Mouse (Mus musculus): Measurements from ENCODE around the gene 4933415A04Rik. TPM values are rescaled to one million over a fixed set of nuclear protein-coding genes. Genes with fewer than 3 reads are reported as not detected.
A peak's percentile ranks its signal among the peaks of the same experiment; 100 is the strongest.

4933415A04Rik gene
- total and polyA plus RNA-seq, 3 experiments = not detected

- TF ChIP-seq HCFC1 (IDR thresholded peaks at IDR 0.05; ENCODE audit: low read depth, low read length) (no peak), UBTF (IDR thresholded peaks at IDR 0.05; ENCODE audit: borderline replicate concordance, insufficient read depth, low read depth, low read length) (no peak), USF1 (IDR thresholded peaks at IDR 0.05; ENCODE audit: low read depth, low read length) (no peak), TAL1 (IDR thresholded peaks at IDR 0.05; ENCODE audit: low read length) (no peak), ELF1 (IDR thresholded peaks at IDR 0.05; ENCODE audit: low read depth, low read length) (no peak), MYB (IDR thresholded peaks at IDR 0.05; ENCODE audit: low read depth, low read length) (no peak), ETS1 (IDR thresholded peaks at IDR 0.05; ENCODE audit: low read depth, low read length) (no peak), EP300 (IDR thresholded peaks at IDR 0.05; ENCODE audit: low read depth in 1 of 2, low read length in 2 of 2) (no peak), MAZ (IDR thresholded peaks at IDR 0.05; ENCODE audit: low read depth, low read length) (no peak), ZMIZ1 (IDR thresholded peaks at IDR 0.05; ENCODE audit: low read depth, low read length) (no peak), MXI1 (IDR thresholded peaks at IDR 0.05; ENCODE audit: low read depth, low read length) (no peak), GABPA (IDR thresholded peaks at IDR 0.05; ENCODE audit: low read depth, low read length) (no peak), CHD1 (IDR thresholded peaks at IDR 0.05; ENCODE audit: low read depth, low read length) (no peak), SMC3 (IDR thresholded peaks at IDR 0.05; ENCODE audit: low read depth, low read length) (no peak), RCOR1 (IDR thresholded peaks at IDR 0.05; ENCODE audit: low read depth, low read length) (no peak), USF2 (IDR thresholded peaks at IDR 0.05; ENCODE audit: borderline replicate concordance in 1 of 2, insufficient read depth in 1 of 2, low read depth in 1 of 2, low read length in 2 of 2) (no peak), MAX (IDR thresholded peaks at IDR 0.05; ENCODE audit: low read length) (no peak), CHD2 (IDR thresholded peaks at IDR 0.05; ENCODE audit: low read length) (no peak), MYC (IDR thresholded peaks at IDR 0.05; ENCODE audit: low read depth, low read length) (no peak), KAT2A (conservative IDR thresholded peaks at IDR 0.05; ENCODE audit: low read depth, low read length) (no peak)
- Histone ChIP-seq H3K36me3 (ENCODE audit: control insufficient read depth in 1 of 2, insufficient read depth in 2 of 2, low read length in 2 of 2) (no peaks in the 10 kb centered on the region), H3K9ac (ENCODE audit: control insufficient read depth, low read depth, low read length, poor library complexity, severe bottlenecking) (no peak overlapping the region), H3K27me3 (ENCODE audit: control insufficient read depth in 1 of 2, insufficient read depth in 2 of 2, low read length in 2 of 2) (no peaks in the 10 kb centered on the region; a peak in 2 of 4 replicates), H3K79me2 (ENCODE audit: control insufficient read depth, insufficient read depth, low read length, poor library complexity) (no peaks in the 10 kb centered on the region), H3K27ac (ENCODE audit: control insufficient read depth, low read depth, low read length) (no peak overlapping the region), H3K4me1 (ENCODE audit: control insufficient read depth in 1 of 2, insufficient read depth in 2 of 2, low read length in 2 of 2) (peaks cover 0 to 5% of the 10 kb centered on the region in 2 experiments; a peak in 1 of 4 replicates), H3K4me3 (ENCODE audit: control insufficient read depth in 1 of 2, insufficient read depth in 1 of 2, low read depth in 2 of 2, low read length in 2 of 2) (no peak overlapping the region), H3K9me3 (replicated peaks; ENCODE audit: insufficient read depth, low read length) (no peaks in the 10 kb centered on the region)
- no peak for DNase-seq (ENCODE audit: low read depth, low spot score)
Observed at GRCm38 (mm10) chr11:43631645-43632044, 44.8 kb downstream of the 4933415A04Rik start.

DNA sequence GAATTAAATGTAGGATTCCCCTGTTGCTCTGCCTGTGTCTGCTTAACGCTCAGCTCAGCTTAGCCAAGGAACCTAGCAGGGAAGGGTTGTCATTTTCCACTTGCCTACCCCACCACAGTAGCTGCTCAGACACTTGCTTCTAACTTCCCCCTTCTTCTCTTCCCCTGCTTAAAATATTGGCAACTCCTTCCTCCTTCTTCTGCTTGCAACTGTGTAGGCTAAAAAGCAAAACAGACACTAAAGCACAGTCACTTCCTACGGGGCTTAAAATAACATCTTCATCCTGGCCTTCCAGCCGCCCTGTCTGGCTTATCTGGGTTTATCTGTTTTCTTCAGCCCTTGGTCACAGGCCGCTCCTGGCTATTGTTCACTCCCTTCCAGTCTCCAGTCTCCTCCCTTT, 45.7 kb downstream of the 4933415A04Rik start:
- H3K9me3 ChIP-seq (replicated peaks; ENCODE audit: insufficient read depth, low read length) = no peaks in the 10 kb centered on the region
- no peak overlapping the region for H3K9ac ChIP-seq (ENCODE audit: control insufficient read depth, low read depth, low read length, poor library complexity, severe bottlenecking)
- DNase-seq (ENCODE audit: low read depth, low spot score) = peak; percentile 39
- H3K79me2 ChIP-seq (ENCODE audit: control insufficient read depth, insufficient read depth, low read length, poor library complexity) = no peaks in the 10 kb centered on the region
- TF ChIP-seq MEF2A (IDR thresholded peaks at IDR 0.05; ENCODE audit: extremely low read depth, insufficient replicate concordance, low read depth, low read length, poor library complexity, severe bottlenecking) (no peak), TAL1 (IDR thresholded peaks at IDR 0.05; ENCODE audit: low read length) (peak; percentile 15; the same call in 1 of the 2 replicates)
- no peak overlapping the region for H3K27ac ChIP-seq (ENCODE audit: control insufficient read depth, low read depth, low read length)
- H3K4me3 ChIP-seq (ENCODE audit: control insufficient read depth in 1 of 2, insufficient read depth in 1 of 2, low read depth in 2 of 2, low read length in 2 of 2) = no peak overlapping the region
- H3K4me1 ChIP-seq (ENCODE audit: control insufficient read depth in 1 of 2, insufficient read depth in 2 of 2, low read length in 2 of 2) = peaks cover 0 to 5% of the 10 kb centered on the region in 2 experiments; a peak in 1 of 4 replicates
- H3K27me3 ChIP-seq (ENCODE audit: control insufficient read depth in 1 of 2, insufficient read depth in 2 of 2, low read length in 2 of 2) = no peaks in the 10 kb centered on the region; a peak in 2 of 4 replicates
- no peaks in the 10 kb centered on the region for H3K36me3 ChIP-seq (ENCODE audit: control insufficient read depth in 1 of 2, insufficient read depth in 2 of 2, low read length in 2 of 2)
